Mouse (Mus musculus) cerebellum, postnatal 36 days (tissue): ENCODE data around the gene Tspan33.
"Not testable (repeated sequence)": the region's sequence is repeated elsewhere in the genome, so short reads cannot be mapped to it uniquely, and the experiment has no call there.

ENCODE experiments used
- DNase-seq, 2 experiments: peaks; one replicate each; pipeline ENCODE4 v3.0.0; 2021 to 2022; ENCODE audit warnings: mixed read lengths in 2 of 2

The Tspan33 gene

DNA sequence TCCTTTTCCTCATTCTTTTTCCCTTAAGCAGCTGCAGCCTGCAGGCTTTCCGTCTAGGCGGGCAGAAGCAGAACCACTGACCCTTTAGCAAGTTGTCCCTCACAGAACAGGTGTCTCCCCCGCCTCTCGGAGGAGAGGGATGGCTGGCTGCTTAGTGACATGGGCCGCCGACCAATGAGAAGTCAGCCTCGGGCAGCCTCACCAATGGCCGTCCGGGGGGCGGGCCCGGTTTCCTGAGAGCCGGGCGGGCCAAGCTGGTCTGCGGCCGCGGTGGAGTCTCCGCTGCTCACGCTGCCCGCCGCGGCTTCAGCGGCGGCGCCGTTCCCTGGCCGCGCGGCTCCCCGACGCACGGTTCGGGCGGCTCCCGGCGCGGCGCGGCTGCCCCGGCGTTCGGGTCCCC, at the start of gene Tspan33:
Gene Tspan33 (plus strand): TSS at position 270 of the 400 bp plus-strand sequence.
- peak; percentile 94 to 96 for DNase-seq

GRCm38 (mm10) chr6:29649494-29650169, 44.4 kb upstream of the Tspan33 start:
- DNase-seq = peak; percentile 82 to 91

DNA sequence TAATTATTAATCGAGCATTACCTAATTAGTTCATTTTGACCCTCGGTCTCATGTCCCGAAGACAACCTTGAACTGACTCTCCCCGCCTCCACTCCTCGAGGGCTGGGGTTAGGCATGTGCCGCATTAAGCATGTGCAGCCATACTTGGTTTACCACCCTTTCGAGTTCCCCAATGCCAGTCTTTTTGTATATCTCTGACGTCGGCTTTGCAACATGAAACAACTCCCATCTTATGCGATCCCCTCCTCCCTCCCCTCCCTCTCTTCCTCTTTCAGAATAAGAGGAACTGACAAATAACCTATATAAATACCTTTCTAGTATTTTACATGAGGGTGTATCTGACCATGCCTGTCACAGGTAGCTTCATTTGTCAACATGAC, 43.9 kb upstream of the Tspan33 start:
- DNase-seq = no peak

GRCm38 (mm10) chr6:29653271-29653670, 40.8 kb upstream of the Tspan33 start:
- DNase-seq = no peak

DNA sequence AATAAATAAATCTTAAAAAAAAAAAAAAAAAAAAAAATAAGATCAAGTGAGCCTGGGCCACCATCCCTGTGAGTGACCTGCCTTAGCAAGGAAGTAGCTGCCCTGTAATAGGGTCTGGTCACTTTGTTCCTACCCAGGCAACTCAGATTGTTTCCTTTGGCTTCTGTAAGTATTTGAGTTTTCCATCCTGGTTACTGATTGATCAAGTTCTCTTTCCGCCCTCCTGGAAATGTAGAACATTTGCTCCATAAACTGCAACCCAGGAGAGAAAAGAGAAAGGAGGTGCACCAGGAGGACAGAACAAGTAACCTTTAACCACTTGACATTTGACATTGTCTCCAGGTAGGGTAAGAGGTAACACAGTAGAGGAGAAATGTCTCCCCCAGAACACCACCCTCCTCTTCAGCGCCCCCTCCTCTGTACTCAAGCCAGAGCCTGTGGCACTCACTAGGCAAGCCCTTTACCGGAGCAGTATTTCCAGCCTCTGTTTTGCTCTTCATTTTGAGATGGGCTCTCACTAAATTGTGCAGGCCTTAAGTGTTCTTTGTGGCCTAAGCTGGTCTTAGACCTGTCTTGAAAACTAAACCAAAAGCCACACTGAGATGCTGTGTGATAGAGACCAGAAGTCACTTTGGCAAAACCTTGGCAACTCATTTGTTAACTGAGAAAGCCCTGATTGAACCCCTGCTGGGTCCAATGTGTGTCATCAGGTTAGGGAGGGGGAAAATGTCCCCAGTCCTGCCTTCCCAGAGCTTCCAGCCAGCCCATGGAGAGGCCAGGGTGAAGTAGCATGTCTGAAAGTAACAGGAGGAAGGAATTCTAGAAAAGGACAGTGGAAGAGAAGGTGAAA, 35.2 kb upstream of the Tspan33 start:
- DNase-seq = no peak

DNA sequence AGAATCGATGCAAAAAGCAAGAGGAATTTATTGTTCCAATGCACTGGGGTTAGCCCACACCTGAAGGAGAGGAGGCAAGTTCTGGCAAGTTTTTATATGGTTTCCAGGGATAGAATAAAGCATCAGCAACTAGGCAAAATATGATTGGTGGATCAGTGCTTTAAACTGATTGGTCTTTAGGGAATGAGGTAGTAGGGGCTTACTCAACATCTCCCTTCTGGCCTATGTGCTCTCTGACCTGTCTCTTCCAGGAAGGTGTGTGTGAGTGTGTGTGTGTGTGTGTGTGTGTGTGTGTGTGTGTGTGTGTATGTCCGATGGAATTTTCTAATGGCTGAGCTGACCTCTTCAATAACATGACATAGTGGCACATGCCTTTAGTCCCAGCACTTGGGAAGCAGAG, 34.1 kb upstream of the Tspan33 start:
- DNase-seq = no peak

DNA sequence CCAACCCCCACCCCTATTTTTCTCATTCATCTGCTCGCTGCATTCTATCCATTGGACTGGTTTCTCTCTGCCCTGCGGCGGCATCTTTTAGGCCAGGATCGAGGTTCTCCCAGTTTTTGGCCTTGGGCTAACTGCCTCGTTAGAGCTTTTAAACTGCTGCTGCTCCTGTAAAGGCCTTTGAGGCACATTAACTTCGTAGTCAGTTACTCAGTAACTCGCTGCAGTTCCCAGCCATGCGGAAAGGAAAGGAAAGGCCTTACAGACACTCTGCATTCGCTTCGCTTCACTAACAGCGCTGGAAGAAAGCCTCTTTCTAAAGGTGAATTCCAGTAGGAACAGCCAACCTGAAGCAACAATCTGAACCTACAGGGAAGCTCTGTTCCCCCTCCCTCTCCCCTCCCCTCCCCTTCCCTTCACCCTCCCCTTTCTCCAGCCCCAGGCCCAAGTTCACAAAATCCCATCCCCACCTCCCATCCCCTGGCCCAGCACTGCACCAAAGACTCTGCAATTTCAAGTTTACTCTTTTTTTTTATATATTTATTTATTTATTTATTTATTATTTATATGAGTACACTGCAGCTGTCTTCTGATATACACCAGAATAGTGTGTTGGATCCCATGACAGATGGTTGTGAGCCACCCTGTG, 33.2 kb upstream of the Tspan33 start:
- no peak for DNase-seq

GRCm38 (mm10) chr6:29667266-29667665, 26.8 kb upstream of the Tspan33 start:
- DNase-seq = no peak

GRCm38 (mm10) chr6:29671741-29672140, 22.3 kb upstream of the Tspan33 start:
- no peak for DNase-seq

- DNase-seq = no peak
Observed at GRCm38 (mm10) chr6:29672563-29673411, 21.2 kb upstream of the Tspan33 start.

DNA sequence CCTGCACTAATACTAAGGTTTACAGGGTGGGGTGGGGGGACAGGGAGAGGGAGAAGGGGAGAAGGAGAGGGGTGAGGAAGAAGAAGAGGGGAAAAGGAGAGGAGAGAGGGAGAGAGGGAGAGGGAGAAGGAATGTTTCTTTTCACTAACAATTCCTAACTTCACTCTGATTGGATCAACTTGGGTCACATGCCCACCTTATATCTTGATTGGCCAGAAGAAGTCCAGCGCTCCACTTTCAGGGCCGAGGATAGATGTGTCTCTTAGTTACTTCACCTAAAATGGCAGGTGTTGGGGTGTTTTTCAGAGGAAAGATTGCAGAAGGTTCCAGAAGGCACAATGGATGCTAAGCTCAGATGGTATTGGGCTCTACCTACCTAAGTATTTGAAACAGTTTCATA, 20.3 kb upstream of the Tspan33 start:
- DNase-seq = no peak

DNA sequence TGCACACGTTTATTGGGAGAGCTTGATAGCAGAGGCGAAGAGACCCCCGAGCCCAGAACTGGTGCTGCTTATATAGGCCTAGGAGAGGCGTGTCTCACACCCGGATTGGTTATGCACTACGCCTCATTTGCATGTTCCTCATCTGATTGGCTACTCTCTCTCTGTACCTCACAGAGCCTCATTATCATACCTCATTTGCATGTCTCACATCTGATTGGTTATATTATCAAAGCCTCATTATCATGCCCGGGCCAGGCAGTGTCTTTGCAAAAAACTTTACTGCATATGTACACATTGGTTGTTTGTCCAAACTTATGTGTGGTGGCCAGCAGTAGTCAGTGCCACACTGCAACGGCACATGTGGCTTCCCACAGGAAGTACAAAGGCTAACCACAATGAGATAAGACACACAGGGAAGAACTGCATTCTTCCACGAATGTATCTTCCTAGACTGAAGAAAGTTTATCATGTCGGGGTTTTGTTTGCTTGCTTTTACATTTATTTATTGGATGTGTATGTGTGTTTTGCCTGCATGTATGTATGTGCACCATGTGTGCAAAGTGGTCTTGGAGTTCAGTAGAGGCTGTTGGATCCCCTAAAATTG, 14.0 kb upstream of the Tspan33 start:
- not testable (repeated sequence) for DNase-seq

DNA sequence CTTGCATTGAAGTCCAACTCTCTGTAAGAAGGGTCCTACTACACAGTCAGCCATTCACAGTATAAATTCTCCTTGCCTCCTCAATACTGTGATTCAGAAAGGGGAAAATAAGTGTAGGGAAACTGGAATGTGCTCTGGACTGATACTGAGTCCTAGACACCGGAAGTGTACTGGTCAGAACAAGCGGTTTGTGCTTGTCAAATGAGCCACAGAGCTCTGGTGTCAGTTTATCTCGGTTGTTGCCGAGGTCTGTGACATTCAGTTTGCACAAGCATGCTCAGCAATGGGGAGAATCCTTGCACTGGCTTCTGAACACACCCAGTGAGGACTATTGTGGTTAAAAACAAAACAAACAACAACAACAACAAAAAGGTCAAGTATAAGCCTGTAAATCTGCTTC, 12.2 kb upstream of the Tspan33 start:
- no peak for DNase-seq

DNA sequence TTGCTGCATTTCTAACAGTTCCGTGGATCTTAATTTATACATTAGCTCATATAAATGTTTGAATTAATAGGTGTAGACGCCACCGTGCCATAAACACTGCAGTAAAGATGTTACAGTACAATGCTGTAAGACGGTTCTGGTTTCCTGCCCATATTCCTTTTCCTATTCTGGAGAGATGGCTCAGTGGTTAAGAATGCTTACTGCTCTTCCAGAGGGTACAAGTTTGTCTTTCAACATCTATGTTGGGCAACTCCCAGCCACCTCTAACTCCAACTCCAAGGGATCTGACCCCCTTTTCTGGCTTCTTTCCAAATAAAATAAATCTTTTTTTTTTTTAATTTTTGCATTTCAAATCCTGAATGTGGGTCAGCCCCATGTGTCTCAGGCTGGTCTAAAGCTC, 9.3 kb upstream of the Tspan33 start:
- no peak for DNase-seq

- DNase-seq = no peak
Observed at GRCm38 (mm10) chr6:29685952-29686351, 8.1 kb upstream of the Tspan33 start.

- no peak for DNase-seq
Observed at GRCm38 (mm10) chr6:29689458-29689857, 4.6 kb upstream of the Tspan33 start.

DNA sequence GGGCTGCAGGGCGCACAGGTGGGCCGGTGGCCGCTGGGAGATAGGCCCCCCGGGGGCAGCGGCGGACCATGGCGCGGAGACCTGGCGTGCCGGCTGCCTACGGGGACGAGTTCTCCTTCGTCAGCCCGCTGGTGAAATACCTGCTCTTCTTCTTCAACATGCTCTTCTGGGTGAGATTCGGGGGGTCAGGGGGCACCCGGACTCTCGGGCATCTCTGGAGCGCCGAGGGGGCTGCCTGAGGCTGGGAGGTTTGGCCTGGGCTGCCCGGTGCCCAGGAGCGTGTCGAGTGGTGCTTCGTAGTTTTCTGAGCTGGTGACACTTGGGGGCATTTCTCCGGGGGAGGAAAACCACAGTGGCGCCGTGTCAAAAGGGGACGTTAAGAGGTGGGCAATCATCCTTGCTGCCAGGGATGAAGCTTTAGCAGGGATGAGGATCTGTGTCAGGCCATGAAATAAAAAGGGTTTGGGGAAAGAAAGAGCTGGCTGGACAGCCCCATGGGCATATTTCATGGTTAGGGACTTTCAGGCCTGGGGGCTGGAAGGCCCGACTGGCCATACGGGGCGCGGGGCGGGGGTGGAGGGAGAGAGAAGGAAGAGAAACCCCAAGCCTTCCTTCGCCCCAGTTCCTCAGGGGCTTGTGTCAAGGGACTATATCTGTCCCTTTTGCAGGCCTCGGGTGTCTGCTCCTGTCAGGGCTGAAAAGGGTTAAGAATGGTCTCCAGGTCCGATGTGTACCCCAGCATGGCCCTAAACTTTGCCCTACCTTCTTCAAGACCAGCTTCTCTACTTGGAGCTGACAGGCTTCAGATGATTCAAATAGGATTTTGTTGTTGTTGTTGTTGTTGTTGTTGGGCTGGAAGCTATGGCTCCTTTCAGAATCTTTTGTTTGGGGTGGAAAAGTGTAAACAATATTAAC, 610 bp downstream of the Tspan33 start:
- no peak for DNase-seq

DNA sequence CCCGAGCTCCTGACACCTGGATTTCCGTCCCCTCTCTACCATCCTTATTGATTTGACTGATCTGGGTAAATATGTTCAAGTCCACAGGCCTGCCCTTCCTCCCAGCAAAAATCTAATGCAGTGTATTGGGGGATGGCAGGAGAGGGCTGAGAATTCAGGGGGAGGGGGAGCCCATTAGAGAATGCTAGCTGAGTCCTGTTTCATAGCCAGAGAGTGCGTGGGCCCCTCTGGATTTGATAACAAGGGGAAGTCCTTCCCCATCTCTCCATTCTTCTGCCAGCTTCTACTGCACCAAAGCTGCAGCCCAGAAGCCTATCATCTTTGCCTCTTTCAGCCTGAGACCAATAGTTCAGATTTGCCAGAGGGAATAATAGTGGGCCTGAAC, 1.3 kb downstream of the Tspan33 start:
- no peak for DNase-seq

- DNase-seq = no peak
Observed at GRCm38 (mm10) chr6:29695975-29696374, 2.0 kb downstream of the Tspan33 start.

DNA sequence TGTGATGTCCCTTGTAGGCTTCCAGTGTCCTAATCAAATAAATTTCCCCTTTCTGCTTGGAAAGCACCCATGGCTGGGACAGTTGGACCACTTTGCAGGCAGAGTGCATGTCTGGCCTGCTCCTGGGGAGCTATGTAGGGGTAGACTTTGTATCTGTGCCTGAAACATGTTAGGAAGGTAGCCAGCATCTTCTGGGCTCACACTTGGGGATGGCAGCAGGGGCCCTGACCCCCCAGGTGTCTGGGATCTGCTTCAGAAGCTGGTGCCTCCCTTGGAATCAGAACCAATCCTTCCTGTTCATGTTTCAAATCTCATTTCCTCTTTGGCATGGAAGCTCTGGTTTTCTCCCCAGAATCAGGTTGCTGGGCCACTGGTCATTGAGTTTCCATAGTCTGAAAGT, 3.1 kb downstream of the Tspan33 start:
- no peak for DNase-seq

- DNase-seq = no peak
Observed at GRCm38 (mm10) chr6:29697548-29697947, 3.5 kb downstream of the Tspan33 start.
